Mouse (Mus musculus) ovary, adult 10 weeks (tissue): Measurements from ENCODE around the gene Nudt14. TPM values are rescaled to one million over a fixed set of nuclear protein-coding genes. Genes with fewer than 3 reads are reported as not detected.

Experiments
- polyA plus RNA-seq: library from polyadenylated mRNA; stranded (reverse); fragments of 350-450 nt; fragmentation: Illumina TruSeq; extraction: RNeasy Lipid Tissue Mini Kit (QIAGEN cat#74804); gene quantifications from one replicate; pipeline ENCODE4 v1.2.3, GENCODE M21; 2014

The Nudt14 gene
- 1.6 TPM for polyA plus RNA-seq

GRCm38 (mm10) chr12:112941776-112942713, at the start of gene Nudt14:
Nudt14 (minus strand) TSS chr12:112942124.

GRCm38 (mm10) chr12:112976371-112977073, 34.6 kb upstream of the Nudt14 start, which contains the start of gene Btbd6:
Btbd6 (plus strand) TSS chr12:112976482.

DNA sequence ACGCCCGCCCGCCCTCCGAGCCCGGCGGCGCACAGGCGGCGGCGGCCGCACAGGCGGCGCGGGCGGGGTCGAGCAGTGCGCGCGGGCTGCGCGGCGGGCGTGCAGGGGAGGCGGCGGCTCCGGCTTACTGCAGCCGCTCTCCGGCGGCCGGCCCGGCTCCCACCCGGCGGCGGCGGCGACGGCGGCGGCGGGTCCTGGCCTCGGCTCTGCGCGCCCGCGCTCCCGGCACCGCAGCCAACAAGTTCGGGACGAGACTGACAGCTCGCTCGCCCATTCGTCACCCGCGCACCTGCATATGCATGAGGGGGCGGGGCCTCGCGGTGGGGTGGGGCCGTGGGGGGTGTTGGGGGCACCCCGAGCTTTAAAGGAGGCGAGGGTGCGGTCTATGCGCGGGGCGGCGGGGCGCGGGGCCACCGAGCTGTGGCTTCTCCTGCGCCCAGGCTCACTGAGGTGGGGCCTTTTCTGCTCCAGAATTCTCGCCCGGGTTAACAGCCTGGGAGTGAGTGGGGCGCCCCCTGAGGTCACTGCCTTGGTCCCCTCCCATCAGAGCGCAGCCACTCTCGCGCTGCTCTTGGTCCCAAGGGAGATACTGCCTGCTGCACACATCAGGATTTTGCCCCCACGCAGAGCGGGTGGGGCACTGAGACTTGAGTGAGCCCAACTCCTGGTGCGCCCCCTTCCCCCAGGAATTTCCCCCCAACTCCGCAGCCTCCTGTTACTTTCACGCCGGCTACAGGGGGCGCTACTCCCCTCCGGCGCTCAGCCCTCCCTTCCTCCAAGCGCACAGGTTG, 12.2 kb downstream of the Nudt14 start, which contains the start of gene Jag2:
TSS of gene Jag2 (minus strand) at position 215 of the 791 bp plus-strand sequence.

Other genes starting within 250 kb of the Nudt14 start
- 9.0 TPM for gene Cep170b, start 221.7 kb downstream of the Nudt14 start, polyA plus RNA-seq
- 0.31 TPM for gene Pld4, start 181.5 kb downstream of the Nudt14 start, polyA plus RNA-seq
- 6.8 TPM for gene Ahnak2, start 139.5 kb downstream of the Nudt14 start, polyA plus RNA-seq
- gene Clba1, start 133.2 kb downstream of the Nudt14 start, polyA plus RNA-seq = 2.3 TPM
- gene Cdca4, start 112.7 kb downstream of the Nudt14 start, polyA plus RNA-seq = 18.1 TPM
- gene Gpr132, start 73.9 kb downstream of the Nudt14 start, polyA plus RNA-seq = 0.17 TPM
- gene Jag2, start 12.3 kb downstream of the Nudt14 start, polyA plus RNA-seq = 0.26 TPM
- 0.77 TPM for gene Btbd6, start 34.4 kb upstream of the Nudt14 start, polyA plus RNA-seq
- 12.9 TPM for gene Brf1, start 58.6 kb upstream of the Nudt14 start, polyA plus RNA-seq
- gene Pacs2, start 72.4 kb upstream of the Nudt14 start, polyA plus RNA-seq = 6.7 TPM
- gene Tex22, start 132.4 kb upstream of the Nudt14 start, polyA plus RNA-seq = not detected
- gene Mta1, start 156.2 kb upstream of the Nudt14 start, polyA plus RNA-seq = 22.5 TPM
- not detected for gene Crip2, start 198.1 kb upstream of the Nudt14 start, polyA plus RNA-seq
- gene Crip1, start 204.2 kb upstream of the Nudt14 start, polyA plus RNA-seq = 1.1 TPM
- 0.34 TPM for gene Tedc1, start 214.3 kb upstream of the Nudt14 start, polyA plus RNA-seq
- gene Tmem121, start 243.8 kb upstream of the Nudt14 start, polyA plus RNA-seq = not detected